Mouse (Mus musculus) C3H10T1/2 (cell line): ENCODE data around the gene Vav1. TPM values are rescaled to one million over a fixed set of nuclear protein-coding genes. Genes with fewer than 3 reads are reported as not detected.

ENCODE experiments used
- polyA plus RNA-seq, 2 experiments: library from polyadenylated mRNA; unstranded; fragments of >200 nt; fragmentation: generic; extraction: Trizol; gene quantifications; one replicate each; pipeline ENCODE4 v1.2.1; 2012; ENCODE audit warnings: missing spikeins in 2 of 2

Gene Vav1
- polyA plus RNA-seq = not detected

DNA sequence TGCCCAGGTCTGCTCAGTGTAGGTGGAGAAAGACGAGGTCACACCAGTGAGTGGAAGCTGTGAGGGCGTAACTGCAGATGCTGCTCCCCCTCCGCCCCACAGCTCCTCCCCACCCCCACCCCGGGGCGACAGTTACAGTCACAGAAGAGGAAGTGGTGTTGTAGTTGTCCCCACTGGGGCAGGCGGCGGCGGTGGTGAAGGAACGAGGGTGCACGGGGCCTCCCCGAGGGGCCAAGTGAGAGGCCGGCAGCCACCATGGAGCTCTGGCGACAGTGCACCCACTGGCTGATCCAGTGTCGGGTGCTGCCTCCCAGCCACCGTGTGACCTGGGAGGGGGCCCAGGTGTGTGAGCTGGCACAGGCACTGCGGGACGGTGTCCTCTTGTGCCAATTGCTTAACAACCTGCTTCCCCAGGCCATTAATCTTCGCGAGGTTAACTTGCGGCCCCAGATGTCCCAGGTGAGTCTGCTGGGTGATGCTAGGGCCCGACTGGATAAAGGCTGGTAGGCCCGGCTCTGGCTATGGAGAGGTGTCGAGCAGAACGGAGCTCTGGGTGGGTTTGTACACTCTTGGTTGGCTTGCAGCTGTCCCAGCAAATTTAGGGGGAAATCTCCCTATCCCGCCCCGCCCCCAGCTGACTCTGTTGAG is at the start of gene Vav1:
Vav1 (plus strand) TSS at position 158 of the 648 bp plus-strand sequence.

DNA sequence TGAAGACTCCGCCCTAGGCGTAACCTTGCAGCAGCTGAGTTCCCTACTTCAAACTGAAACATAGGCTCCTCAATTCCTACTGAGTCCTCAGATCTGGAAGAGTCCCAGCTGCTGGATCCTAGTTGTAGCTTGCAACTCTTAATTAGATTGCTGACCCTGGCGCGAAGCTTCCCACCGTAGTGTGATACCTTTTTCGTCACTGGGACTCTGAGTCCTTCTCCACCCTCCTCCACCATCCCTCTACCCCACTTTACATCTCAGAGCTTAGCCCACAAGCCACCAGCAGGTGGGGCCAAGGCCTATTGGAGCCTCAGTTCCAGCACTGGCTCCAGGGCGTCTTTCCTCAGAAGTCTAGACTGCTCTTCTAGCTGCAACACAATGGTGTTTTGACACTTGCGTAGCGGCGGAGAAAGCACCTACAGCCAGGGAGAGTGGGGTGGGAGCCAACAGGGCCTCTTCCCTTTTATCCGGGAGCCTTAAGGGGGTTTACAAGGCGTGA is 30.6 kb upstream of the Vav1 start, which contains the start of gene Gpr108:
Gpr108 (minus strand) TSS at position 246 of the 499 bp plus-strand sequence.

GRCm38 (mm10) chr17:57249186-57250181 is 29.4 kb upstream of the Vav1 start, which contains the start of gene Trip10:
TSS of gene Trip10 (plus strand) at chr17:57249455.

DNA sequence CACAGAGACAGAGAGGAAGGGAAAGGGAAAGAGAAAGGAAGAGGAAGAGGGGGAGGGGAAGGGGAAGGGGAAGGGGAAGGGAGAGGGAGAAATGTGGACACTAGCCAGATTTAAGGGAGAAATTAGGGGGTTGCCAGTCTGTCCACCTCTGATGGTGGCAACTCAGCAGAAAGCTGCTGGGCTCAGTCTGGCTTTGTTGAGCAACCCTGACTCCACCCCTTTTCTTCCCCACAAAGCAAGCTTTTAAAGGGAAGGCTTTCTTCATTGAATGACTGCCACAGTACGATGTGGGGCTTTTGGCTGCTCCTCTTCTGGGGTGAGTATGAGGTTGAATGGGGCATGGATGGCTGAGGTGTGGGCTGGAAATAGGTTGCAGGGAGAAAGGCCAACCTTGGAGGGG is 79.5 kb downstream of the Vav1 start, which contains the start of gene Adgre1:
Adgre1 (plus strand) TSS at position 251 of the 400 bp plus-strand sequence.

Other genes starting within 250 kb of the Vav1 start
- gene Khsrp, start 247.6 kb upstream of the Vav1 start, polyA plus RNA-seq = 10 to 100 TPM; 25.5 to 61.1 TPM
- gene Slc25a41, start 237.4 kb upstream of the Vav1 start, polyA plus RNA-seq = not detected
- not detected for gene Crb3, start 220.0 kb upstream of the Vav1 start, polyA plus RNA-seq
- gene Slc25a23, start 219.2 kb upstream of the Vav1 start, polyA plus RNA-seq = 1 to 10 TPM; 1.0 to 2.1 TPM
- gene Dennd1c, start 200.6 kb upstream of the Vav1 start, polyA plus RNA-seq = not detected
- gene Tubb4a, start 191.3 kb upstream of the Vav1 start, polyA plus RNA-seq = under 1 TPM; 0.09 to 0.25 TPM
- 1 to 10 TPM; 2.8 to 3.0 TPM for gene Tnfsf9, start 173.8 kb upstream of the Vav1 start, polyA plus RNA-seq
- not detected for gene Cd70, start 129.3 kb upstream of the Vav1 start, polyA plus RNA-seq
- not detected for gene Tnfsf14, start 84.9 kb upstream of the Vav1 start, polyA plus RNA-seq
- gene C3, start 51.0 kb upstream of the Vav1 start, polyA plus RNA-seq = 10 to 100 TPM in 1 of 2 experiments, under 1 TPM in 1; 0.09 to 54.8 TPM
- 10 to 100 TPM; 32.2 to 80.0 TPM for gene Gpr108, start 30.7 kb upstream of the Vav1 start, polyA plus RNA-seq
- 10 to 100 TPM; 25.6 to 56.6 TPM for gene Trip10, start 29.6 kb upstream of the Vav1 start, polyA plus RNA-seq
- not detected for gene Adgre1, start 79.6 kb downstream of the Vav1 start, polyA plus RNA-seq